Mouse (Mus musculus): ENCODE results near the gene Gm3776.
"Not testable (repeated sequence)": the region's sequence is repeated elsewhere in the genome, so short reads cannot be mapped to it uniquely, and the experiment has no call there.

The Gm3776 gene

DNA sequence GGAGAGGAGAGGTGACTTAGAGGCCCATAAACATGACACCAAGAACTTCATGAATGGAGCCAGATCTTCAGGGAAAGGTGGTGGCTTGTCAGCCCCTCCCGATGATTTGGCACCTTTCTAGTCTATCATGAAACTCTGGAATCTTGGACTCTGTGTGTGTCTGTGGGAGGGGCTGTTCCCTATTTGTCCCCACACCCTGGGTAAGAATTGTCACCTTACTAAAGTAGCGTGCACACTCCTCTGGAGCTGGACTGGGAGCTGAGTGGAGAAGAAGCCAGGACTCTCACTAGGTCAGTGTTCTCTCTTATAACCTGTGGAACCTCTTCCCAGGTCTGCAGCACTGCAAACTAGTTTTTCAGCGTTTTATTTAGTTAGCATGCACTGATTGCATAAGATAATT, at the start of gene Gm3776:
Gm3776 (plus strand) TSS at position 216 of the 400 bp plus-strand sequence.
- not testable (repeated sequence) for DNase-seq (ENCODE audit: low spot score in 2 of 2)

- DNase-seq (ENCODE audit: low spot score in 2 of 2) = no peak
Observed at GRCm38 (mm10) chr9:78208956-78209355, 48.0 kb upstream of the Gm3776 start.

DNA sequence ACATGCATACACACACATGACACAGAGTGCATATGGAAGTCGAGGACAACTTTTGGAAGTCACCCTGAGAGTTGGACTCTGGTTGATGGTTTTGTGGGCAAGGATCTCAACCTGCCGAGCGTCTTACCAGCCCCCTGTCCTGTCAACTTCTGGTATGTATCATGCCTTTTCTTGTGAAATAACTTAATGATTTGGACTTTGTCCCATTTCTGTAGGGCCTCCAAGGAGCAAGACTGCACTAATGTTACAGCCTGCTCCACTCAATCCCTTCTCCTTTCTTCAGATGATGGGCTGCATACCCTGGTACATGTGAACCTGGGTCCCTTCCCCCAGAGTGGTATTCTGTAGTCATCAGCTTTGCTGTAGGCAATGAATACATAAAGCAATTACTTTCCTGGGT, 46.9 kb upstream of the Gm3776 start:
- no peak for DNase-seq (ENCODE audit: low spot score in 2 of 2)

GRCm38 (mm10) chr9:78210821-78211220, 46.1 kb upstream of the Gm3776 start:
- DNase-seq (ENCODE audit: low spot score in 2 of 2) = no peak

GRCm38 (mm10) chr9:78211521-78211920, 45.4 kb upstream of the Gm3776 start:
- DNase-seq (ENCODE audit: low spot score in 2 of 2) = no peak

DNA sequence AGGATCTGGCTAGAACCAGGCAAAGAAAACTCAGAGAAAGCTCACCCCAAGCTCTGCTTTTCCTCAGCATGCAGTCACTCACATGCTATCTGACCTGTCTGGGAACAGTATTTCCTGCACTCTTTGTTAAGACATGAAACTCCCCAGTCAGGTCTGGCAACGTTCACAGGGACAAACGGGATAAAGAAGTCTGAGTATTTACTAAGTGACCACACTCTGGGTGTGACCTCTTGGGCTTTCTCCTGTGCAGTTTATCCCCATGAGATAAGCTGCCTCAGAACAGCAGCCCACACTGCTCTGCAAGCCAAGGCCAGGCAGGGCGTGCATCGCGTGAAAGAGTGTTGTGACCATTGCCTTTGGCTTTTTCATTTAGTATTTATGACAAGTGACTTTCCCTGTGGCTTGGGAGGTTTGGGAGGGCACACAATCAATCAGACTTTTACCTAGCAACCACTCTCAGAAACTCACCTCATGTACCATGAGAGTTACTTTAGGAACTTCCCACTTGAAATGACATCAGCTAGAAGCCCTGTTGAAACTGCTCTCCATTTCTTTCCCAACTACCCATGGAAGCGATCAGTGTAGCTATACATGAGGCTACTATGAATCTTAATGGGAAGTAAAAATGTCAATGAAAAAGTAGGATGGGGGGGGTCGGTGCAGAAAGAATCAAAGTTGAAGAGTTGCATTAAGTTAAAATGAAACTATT, 44.4 kb upstream of the Gm3776 start:
- DNase-seq (ENCODE audit: low spot score in 2 of 2) = no peak

DNA sequence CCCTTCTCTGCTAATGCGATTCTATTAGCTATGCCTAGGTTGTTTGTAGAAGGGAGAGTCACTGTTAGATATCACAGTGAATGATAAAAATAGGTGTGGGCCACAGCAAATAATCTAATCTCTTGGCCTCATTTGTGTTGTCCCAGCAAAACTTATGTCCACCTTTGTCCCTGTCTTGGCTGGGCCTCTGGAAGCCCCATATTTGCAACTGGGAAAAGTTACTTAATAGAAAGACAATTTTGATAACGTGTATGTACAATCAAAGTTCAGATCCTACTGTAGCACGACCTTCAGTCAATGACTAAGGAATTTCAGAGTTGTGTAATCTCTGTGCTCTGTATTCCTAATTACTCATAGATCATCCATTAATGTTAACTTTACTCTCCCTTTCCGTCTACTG, 39.9 kb upstream of the Gm3776 start:
- no peak for DNase-seq (ENCODE audit: low spot score in 2 of 2)

- no peak for DNase-seq (ENCODE audit: low spot score in 2 of 2)
Observed at GRCm38 (mm10) chr9:78222616-78223015, 34.3 kb upstream of the Gm3776 start.

DNA sequence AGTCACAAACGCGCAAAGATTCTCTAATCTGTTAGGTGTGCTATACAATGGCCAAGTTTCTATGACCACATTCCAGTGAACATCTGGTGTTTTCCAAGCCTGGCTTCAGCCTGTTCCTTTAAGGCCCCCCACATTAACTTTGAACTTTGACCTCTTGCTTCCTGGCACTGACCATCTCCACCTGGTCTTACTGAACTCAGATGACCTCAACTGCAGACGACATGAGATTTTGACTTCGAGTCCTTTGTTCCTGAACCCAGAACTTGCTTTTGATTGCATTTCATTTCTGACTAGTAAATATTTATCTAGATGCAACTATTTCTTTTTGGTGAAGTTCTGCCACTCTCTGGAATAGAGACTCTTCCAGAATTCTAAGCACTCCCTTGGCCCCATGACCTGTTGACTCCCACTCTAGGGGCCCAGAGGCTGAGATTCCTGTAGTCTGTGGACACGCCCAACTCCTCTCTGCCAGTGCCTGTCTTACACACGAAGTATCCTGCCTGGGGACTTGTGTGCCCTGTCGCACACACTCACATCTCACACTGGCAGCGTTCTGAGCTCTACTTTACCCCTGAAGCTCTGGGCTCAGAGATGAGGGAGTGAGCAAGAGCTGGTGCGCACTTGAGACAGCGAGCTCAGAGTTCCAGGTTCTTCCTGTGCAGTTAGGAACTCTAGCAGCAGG, 33.6 kb upstream of the Gm3776 start:
- DNase-seq (ENCODE audit: low spot score in 2 of 2) = no peak

GRCm38 (mm10) chr9:78224418-78224817, 32.5 kb upstream of the Gm3776 start:
- no peak for DNase-seq (ENCODE audit: low spot score in 2 of 2)

DNA sequence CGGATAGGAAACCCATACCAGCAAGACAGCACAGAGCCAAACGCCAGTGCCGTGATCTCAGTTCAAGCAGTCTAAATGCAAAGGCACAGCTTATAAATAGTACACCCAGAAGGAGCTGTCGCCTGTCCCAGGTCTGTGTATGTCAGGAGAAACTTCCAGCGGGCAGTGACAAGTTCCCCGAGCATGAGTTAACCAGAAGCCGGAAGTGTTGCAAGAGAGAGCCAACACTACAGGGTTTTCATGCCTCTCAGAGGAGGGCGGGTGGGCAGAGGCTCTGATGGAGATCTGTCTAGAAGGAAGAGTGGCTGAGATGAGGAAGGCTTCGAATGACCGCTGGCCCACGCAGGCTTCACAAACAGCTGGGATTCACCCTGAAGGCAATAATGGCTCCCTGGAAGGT, 31.6 kb upstream of the Gm3776 start:
- DNase-seq (ENCODE audit: low spot score in 2 of 2) = no peak

- no peak for DNase-seq (ENCODE audit: low spot score in 2 of 2)
Observed at GRCm38 (mm10) chr9:78228122-78228521, 28.8 kb upstream of the Gm3776 start.

- not testable (repeated sequence) for DNase-seq (ENCODE audit: low spot score in 2 of 2)
Observed at GRCm38 (mm10) chr9:78229658-78230057, 27.3 kb upstream of the Gm3776 start.

- DNase-seq (ENCODE audit: low spot score in 2 of 2) = not testable (repeated sequence)
Observed at GRCm38 (mm10) chr9:78230461-78230860, 26.5 kb upstream of the Gm3776 start, which contains the start of gene Gsta1. TSS of gene Gsta1 (plus strand) at chr9:78230656.

DNA sequence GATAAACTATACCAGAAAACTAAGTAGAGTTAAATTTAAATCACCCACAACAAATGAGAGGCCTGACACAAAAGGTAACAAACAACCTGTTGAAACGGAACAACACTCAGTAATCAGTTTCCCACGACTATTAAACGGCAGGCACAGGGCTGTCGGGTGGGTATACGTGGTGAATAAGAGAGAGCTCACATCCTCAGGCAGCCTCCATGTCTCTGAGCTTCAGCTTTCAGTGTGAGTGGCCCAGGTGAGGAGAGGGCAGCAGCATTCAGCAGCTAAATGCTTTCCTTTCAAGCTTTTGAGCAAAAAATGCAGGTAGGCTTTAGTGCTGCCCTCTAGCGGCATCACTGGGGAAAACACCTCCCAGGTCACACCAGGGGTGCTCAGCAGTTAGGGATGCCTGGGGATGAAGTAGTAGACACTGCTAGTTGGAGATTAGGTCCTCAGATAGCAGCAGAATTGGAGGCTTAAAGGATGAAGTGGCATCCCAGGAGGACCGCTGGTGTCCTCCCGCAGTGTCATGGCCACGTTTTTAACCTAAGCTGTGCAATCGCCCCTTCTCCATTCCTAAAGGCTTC, 23.7 kb upstream of the Gm3776 start:
- DNase-seq (ENCODE audit: low spot score in 2 of 2) = not testable (repeated sequence)

DNA sequence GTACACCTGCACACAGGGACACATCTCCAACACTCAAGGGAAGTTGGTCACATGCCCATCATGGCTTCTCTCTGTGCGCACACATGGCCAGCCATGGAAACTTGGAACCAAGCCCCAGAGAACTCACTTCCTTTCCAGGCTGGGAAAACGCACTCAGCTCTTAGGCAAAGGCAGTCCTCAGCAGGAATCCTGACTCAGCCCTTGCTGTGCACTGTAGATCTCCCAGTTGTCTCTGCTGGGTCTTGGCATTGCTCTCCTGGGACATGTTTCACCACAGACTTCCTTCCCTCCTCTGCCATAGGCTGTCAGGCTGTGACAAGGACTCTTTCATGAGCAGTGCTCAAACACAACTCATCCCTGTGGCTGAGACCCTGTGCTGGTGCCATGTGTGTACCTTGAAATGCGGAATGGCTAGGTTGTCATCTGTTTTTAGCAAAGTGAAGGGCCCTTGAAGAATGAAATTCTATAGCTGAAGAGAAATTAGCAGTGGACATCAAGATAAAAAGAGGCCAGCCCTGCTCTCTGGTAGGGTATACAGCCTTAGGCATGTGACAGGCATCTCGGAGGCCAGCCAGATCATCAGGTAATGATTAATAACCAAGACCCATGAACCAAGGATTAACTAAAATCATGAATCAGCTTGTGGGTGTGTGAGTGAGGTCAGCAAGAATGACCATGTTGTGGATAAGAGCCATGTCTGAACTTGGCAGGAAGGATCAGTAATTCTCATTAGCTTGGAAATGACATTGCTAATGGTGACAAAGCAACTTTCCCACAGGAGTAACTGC, 1.1 kb upstream of the Gm3776 start:
- DNase-seq (ENCODE audit: low spot score in 2 of 2) = not testable (repeated sequence)

DNA sequence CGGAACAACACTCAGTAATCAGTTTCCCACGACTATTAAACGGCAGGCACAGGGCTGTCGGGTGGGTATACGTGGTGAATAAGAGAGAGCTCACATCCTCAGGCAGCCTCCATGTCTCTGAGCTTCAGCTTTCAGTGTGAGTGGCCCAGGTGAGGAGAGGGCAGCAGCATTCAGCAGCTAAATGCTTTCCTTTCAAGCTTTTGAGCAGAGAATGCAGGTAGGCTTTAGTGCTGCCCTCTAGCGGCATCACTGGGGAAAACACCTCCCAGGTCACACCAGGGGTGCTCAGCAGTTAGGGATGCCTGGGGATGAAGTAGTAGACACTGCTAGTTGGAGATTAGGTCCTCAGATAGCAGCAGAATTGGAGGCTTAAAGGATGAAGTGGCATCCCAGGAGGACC, 2.8 kb downstream of the Gm3776 start:
- not testable (repeated sequence) for DNase-seq (ENCODE audit: low spot score in 2 of 2)

- not testable (repeated sequence) for DNase-seq (ENCODE audit: low spot score in 2 of 2)
Observed at GRCm38 (mm10) chr9:78270945-78271344, 14.0 kb downstream of the Gm3776 start.

- DNase-seq (ENCODE audit: low spot score in 2 of 2) = not testable (repeated sequence)
Observed at GRCm38 (mm10) chr9:78282002-78282711, 25.2 kb downstream of the Gm3776 start.

DNA sequence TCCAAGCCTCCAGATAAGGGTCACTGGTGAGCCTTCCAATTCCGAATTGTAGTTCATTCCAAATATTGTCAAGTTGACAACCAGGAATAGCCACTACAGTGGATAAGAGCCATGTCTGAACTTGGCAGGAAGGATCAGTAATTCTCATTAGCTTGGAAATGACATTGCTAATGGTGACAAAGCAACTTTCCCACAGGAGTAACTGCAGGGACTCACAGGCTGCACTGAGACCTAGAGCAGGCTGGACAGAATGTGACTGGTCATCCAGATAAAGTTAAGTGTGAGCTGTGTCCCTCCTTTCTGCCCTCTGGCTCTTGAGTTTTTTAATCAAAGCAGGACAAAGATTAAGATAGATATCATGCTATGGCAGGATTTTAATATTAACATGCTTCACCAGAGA, 32.1 kb downstream of the Gm3776 start:
- not testable (repeated sequence) for DNase-seq (ENCODE audit: low spot score in 2 of 2)

DNA sequence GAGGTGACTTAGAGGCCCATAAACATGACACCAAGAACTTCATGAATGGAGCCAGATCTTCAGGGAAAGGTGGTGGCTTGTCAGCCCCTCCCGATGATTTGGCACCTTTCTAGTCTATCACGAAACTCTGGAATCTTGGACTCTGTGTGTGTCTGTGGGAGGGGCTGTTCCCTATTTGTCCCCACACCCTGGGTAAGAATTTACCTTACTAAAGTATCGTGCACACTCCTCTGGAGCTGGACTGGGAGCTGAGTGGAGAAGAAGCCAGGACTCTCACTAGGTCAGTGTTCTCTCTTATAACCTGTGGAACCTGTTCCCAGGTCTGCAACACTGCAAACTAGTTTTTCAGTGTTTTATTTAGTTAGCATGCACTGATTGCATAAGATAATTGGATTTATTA, 32.8 kb downstream of the Gm3776 start, which contains the start of gene Gm10639:
Gm10639 (plus strand) TSS at position 201 of the 400 bp plus-strand sequence.
- not testable (repeated sequence) for DNase-seq (ENCODE audit: low spot score in 2 of 2)
